Mouse (Mus musculus) liver, adult 2 months (tissue): ENCODE data around the gene Hist1h2bk. TPM values are rescaled to one million over a fixed set of nuclear protein-coding genes. Genes with fewer than 3 reads are reported as not detected.

Experiments
- DNase-seq: peaks from one replicate; pipeline ENCODE4 v3.0.0-alpha.2; 2011; ENCODE audit warnings: low read depth, low spot score; ENCODE audit errors: extremely low read depth
- H3K27ac ChIP-seq: fragments of 200-500 bp; replicated peaks from 2 replicates; pipeline ENCODE4 v1.5.1; 2012; ENCODE audit warnings: low read depth, mild to moderate bottlenecking, control low read depth, inconsistent platforms, low read length; ENCODE audit not compliant: insufficient read depth
- H3K27me3 ChIP-seq: fragments of 200-500 bp; 2 replicates; pipeline ENCODE4 v1.6.1; 2012; ENCODE audit warnings: mild to moderate bottlenecking, moderate library complexity, low read length, inconsistent platforms; ENCODE audit not compliant: control insufficient read depth, insufficient read depth
- H3K36me3 ChIP-seq: fragments of 200-500 bp; 2 replicates; pipeline ENCODE4 v1.6.1; 2012; ENCODE audit warnings: low read length, inconsistent platforms; ENCODE audit not compliant: control insufficient read depth, insufficient read depth
- H3K4me1 ChIP-seq: fragments of 200-500 bp; 2 replicates; pipeline ENCODE4 v1.6.1; 2011; ENCODE audit warnings: low read length; ENCODE audit not compliant: control insufficient read depth, insufficient read depth
- H3K4me3 ChIP-seq: fragments of 200-500 bp; 2 replicates; pipeline ENCODE4 v1.5.1; 2011; ENCODE audit warnings: low read depth, mild to moderate bottlenecking, control low read depth, low read length, moderate library complexity; ENCODE audit not compliant: insufficient read depth
- H3K79me2 ChIP-seq: fragments of 200-500 bp; 2 replicates; pipeline ENCODE4 v1.6.1; 2012; ENCODE audit warnings: inconsistent platforms, mild to moderate bottlenecking, low read length, moderate library complexity; ENCODE audit not compliant: control insufficient read depth, insufficient read depth
- H3K9ac ChIP-seq: fragments of 200-500 bp; 2 replicates; pipeline ENCODE4 v1.6.1; 2012; ENCODE audit warnings: low read depth, mild to moderate bottlenecking, control low read depth, inconsistent platforms, low read length
- CTCF ChIP-seq: fragments of 200-500 bp; IDR thresholded peaks from 2 replicates; pipeline ENCODE4 v1.5.1; 2011; ENCODE audit warnings: low read depth, low read length, control low read depth
- POLR2A ChIP-seq: fragments of 200-500 bp; IDR thresholded peaks from 2 replicates; pipeline ENCODE4 v1.6.1; 2011; ENCODE audit warnings: low read length, control low read depth; ENCODE audit not compliant: insufficient read depth; ENCODE audit errors: extremely low read depth
- WGBS: fragments of 180-500 bp; shearing (Covaris S2); methylation state at CpG from one replicate; pipeline ENCODE4 v1.1.7; 2018; 5-methylcytosine and 5-hydroxymethylcytosine counted together
- polyA plus RNA-seq: library from polyadenylated mRNA; depleted of rRNA; stranded (reverse); fragments of >200 nt; gene quantifications from 2 replicates; pipeline ENCODE4 v1.2.3, GENCODE M21; 2012
- total RNA-seq: library from RNA; depleted of rRNA; stranded (reverse); fragments of >200 nt; gene quantifications from 2 replicates; pipeline ENCODE4 v1.2.3, GENCODE M21; 2014

The Hist1h2bk gene
- total and polyA plus RNA-seq, 2 experiments: 0.48 to 15.6 TPM

GRCm38 (mm10) chr13:22034443-22035266, 1.0 kb upstream of the Hist1h2bk start:
- Histone ChIP-seq H3K4me3 (0 out of 2 replicates have a peak overlapping the region, but pooled peaks have one; percentile 21), H3K27ac (peak overlapping the region; percentile 71), H3K9ac (0 out of 2 replicates have a peak overlapping the region, but pooled peaks have one; percentile 48), H3K27me3 (no peaks in the 10 kb centered on the region), H3K36me3 (no peaks in the 10 kb centered on the region), H3K4me1 (peaks cover 8% of the 10 kb centered on the region; the same call in 1 of the 2 replicates), H3K79me2 (no peaks in the 10 kb centered on the region)
- no peak for TF ChIP-seq POLR2A
- TF ChIP-seq CTCF: no peak
- 2% methylated on average over 14 of the region's 14 CpGs for WGBS
- peak; percentile 94 for DNase-seq

DNA sequence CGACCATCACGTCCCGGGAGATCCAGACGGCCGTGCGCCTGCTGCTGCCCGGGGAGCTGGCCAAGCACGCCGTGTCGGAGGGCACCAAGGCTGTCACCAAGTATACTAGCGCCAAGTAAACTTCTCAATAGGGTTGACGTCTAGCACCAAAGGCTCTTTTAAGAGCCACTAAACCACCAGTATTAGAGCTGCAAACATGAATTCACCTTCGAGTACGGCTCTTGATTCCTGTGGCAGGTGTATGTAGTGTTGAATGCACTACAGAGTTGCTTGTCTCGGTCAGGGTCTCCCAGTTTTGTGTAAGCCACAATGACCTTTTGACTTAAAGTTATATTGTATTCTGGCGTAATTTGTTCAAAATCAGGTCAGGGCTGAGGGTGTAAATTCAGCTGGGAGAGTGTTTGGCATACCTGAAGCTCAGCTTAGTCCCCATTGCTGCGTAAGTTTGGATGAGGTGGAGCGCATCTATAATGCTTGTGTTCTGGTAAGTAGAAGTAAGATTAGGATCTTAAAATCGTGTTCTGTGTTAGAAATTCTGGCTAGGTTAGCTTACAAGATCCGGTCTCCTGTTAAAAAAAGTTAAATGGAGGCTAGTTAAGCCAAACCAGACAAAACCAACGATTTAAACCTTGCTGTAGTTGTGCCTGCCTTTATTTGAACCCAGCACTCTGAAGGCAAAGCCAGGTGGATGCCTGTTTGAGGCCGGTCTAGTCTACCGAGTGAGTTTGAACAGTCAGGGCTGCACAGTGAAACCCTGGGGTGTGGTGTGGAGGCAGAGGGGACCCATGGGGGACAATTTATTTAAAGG, 683 bp downstream of the Hist1h2bk start:
- no peak overlapping the region for H3K27ac ChIP-seq
- DNase-seq: peak; percentile 25
- H3K36me3 ChIP-seq: no peaks in the 10 kb centered on the region
- no peaks in the 10 kb centered on the region for H3K27me3 ChIP-seq
- H3K79me2 ChIP-seq: no peaks in the 10 kb centered on the region
- H3K9ac ChIP-seq: 0 out of 2 replicates have a peak overlapping the region, but pooled peaks have one; percentile 28
- peak overlapping the region; percentile 23; the same call in 1 of the 2 replicates for H3K4me3 ChIP-seq
- TF ChIP-seq CTCF: no peak
- TF ChIP-seq POLR2A: no peak
- H3K4me1 ChIP-seq: peaks cover 10% of the 10 kb centered on the region; the same call in 1 of the 2 replicates
- WGBS: 12% methylated on average over 22 of the region's 23 CpGs

- Histone ChIP-seq H3K9ac (no peak overlapping the region), H3K27me3 (no peaks in the 10 kb centered on the region), H3K27ac (no peak overlapping the region), H3K79me2 (no peaks in the 10 kb centered on the region), H3K4me3 (no peak overlapping the region), H3K4me1 (peaks cover 11% of the 10 kb centered on the region), H3K36me3 (no peaks in the 10 kb centered on the region)
- no peak for DNase-seq
- TF ChIP-seq CTCF (no peak), POLR2A (no peak)
- WGBS: 81% methylated on average over 3 of the region's 3 CpGs
Observed at GRCm38 (mm10) chr13:22036986-22037385, 1.3 kb downstream of the Hist1h2bk start.

DNA sequence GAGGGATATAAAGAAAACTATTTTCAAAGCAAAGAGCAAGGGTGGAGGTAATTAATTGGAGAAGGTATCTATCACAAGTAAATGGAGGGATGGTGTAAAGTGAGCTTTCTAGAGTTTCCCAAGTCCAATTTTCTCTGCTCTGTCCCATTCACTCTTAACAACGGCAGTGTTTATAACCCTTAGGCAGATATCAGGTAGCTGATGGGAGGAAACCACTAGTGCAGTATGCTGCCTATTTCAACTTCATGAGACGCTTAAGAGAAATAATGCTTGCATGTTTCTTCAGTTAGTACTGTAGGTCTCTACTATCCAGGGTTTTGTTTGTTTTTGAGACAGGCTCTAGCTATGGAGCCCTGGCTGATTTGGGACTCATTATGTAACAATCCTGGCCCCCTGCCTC, 1.7 kb downstream of the Hist1h2bk start:
- DNase-seq: no peak
- peaks cover 15% of the 10 kb centered on the region for H3K4me1 ChIP-seq
- no peak overlapping the region for H3K4me3 ChIP-seq
- no peak overlapping the region for H3K27ac ChIP-seq
- no peaks in the 10 kb centered on the region for H3K36me3 ChIP-seq
- TF ChIP-seq POLR2A (no peak), CTCF (no peak)
- no peaks in the 10 kb centered on the region for H3K27me3 ChIP-seq
- no peaks in the 10 kb centered on the region for H3K79me2 ChIP-seq
- no peak overlapping the region for H3K9ac ChIP-seq
- 81% methylated on average over 2 of the region's 2 CpGs for WGBS

DNA sequence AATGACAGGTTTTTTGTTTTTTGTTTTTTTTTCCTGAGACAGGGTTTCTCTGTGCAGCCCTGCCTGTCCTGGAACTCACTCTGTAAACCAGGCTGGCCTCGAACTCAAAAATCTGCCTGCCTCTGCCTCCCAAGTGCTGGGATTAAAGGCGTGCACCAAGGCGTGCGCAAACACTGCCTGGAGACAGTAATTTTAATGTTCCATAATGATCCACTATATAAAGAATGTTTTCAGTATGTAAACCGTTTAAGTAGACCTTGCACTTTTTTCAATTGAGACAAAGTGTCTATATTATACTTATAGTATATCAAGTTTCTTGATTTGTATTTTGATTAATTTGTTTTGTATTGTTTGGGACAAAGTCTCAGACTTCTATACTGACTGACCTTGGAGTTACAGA, 3.7 kb downstream of the Hist1h2bk start:
- no peak overlapping the region for H3K9ac ChIP-seq
- H3K27ac ChIP-seq: no peak overlapping the region
- H3K36me3 ChIP-seq: no peaks in the 10 kb centered on the region
- no peak for TF ChIP-seq CTCF
- TF ChIP-seq POLR2A: no peak
- no peaks in the 10 kb centered on the region for H3K79me2 ChIP-seq
- DNase-seq: no peak
- WGBS: 82% methylated on average over 5 of the region's 5 CpGs
- peaks cover 13% of the 10 kb centered on the region for H3K4me1 ChIP-seq
- H3K4me3 ChIP-seq: no peak overlapping the region
- H3K27me3 ChIP-seq: no peaks in the 10 kb centered on the region
